Mouse (Mus musculus): ENCODE data around the gene Zbtb8os.

GRCm38 (mm10) chr4:129375000-129375399, 39.5 kb downstream of the Zbtb8os start:
- TF ChIP-seq CTCF (IDR thresholded peaks at IDR 0.05; ENCODE audit: control insufficient read depth, insufficient read depth, insufficient replicate concordance, low read depth, low read length) (no peak), POLR2A (IDR thresholded peaks at IDR 0.05; ENCODE audit: control insufficient read depth, low read depth, low read length) (no peak)
